Mouse (Mus musculus): ENCODE measurements around the gene Nmnat2. TPM values are rescaled to one million over a fixed set of nuclear protein-coding genes. Genes with fewer than 3 reads are reported as not detected.

Gene Nmnat2
- total and polyA plus RNA-seq, 3 experiments: 1.3 to 2.8 TPM; not detected in 1

DNA sequence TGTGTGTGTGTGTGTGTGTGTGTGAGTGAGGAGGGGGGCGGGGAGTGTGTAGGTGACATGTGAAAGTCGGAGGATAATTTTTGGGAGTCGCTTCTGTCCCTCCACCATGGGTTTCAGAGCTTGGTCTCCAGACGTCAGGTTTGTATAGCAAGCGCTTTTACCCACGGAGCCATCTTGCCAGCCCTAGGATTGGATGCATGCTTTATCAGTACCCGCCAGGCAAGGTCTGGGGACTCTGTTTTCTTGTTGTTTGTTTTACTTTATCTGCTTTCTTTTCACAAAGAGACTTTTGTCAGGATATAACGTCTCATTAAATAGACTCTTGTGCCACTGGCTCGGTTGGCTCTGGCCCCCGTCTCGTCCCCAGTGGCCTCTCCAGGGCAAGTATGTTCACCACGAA lies 150.0 kb downstream of the Nmnat2 start:
- Histone ChIP-seq H3K9ac (ENCODE audit: control insufficient read depth, low read depth, low read length, poor library complexity, severe bottlenecking) (no peak overlapping the region), H3K9me3 (replicated peaks; ENCODE audit: insufficient read depth, low read length) (no peaks in the 10 kb centered on the region), H3K27ac (ENCODE audit: control insufficient read depth, low read depth, low read length) (no peak overlapping the region), H3K4me3 (ENCODE audit: control insufficient read depth in 1 of 2, insufficient read depth in 1 of 2, low read depth in 2 of 2, low read length in 2 of 2) (no peak overlapping the region), H3K79me2 (ENCODE audit: control insufficient read depth, insufficient read depth, low read length, poor library complexity) (no peaks in the 10 kb centered on the region), H3K27me3 (ENCODE audit: control insufficient read depth in 1 of 2, insufficient read depth in 2 of 2, low read length in 2 of 2) (no peaks in the 10 kb centered on the region), H3K36me3 (ENCODE audit: control insufficient read depth in 1 of 2, insufficient read depth in 2 of 2, low read length in 2 of 2) (no peaks in the 10 kb centered on the region), H3K4me1 (ENCODE audit: control insufficient read depth in 1 of 2, insufficient read depth in 2 of 2, low read length in 2 of 2) (no peaks in the 10 kb centered on the region; a peak in 1 of 4 replicates)
- DNase-seq (ENCODE audit: low read depth, low spot score): peak; percentile 44
- TF ChIP-seq TAL1 (IDR thresholded peaks at IDR 0.05; ENCODE audit: low read length) (peak; percentile 47), UBTF (IDR thresholded peaks at IDR 0.05; ENCODE audit: borderline replicate concordance, insufficient read depth, low read depth, low read length) (no peak), MYB (IDR thresholded peaks at IDR 0.05; ENCODE audit: low read depth, low read length) (no peak)

DNA sequence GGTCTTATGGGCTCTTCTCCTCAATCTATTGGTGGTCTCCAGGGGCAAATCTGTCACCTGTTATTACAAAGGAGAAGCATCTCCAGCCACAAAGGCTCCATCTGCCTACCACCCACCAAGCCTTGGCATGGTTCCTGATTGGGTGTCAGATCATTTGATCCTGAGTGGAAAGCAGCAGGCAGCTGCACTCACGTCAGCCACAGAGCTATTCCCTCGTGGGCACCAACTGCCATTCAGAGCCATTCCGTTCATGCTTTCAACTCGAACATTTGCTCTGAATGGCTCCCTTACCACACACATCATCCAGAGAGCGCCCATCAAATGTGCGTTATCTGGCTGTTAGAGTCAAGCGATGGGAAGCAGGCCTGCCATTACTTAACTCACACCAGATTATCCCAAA lies 153.1 kb downstream of the Nmnat2 start:
- DNase-seq (ENCODE audit: low read depth, low spot score): no peak
- Histone ChIP-seq H3K4me1 (ENCODE audit: control insufficient read depth in 1 of 2, insufficient read depth in 2 of 2, low read length in 2 of 2) (no peaks in the 10 kb centered on the region; a peak in 1 of 4 replicates), H3K27ac (ENCODE audit: control insufficient read depth, low read depth, low read length) (no peak overlapping the region), H3K4me3 (ENCODE audit: control insufficient read depth in 1 of 2, insufficient read depth in 1 of 2, low read depth in 2 of 2, low read length in 2 of 2) (no peak overlapping the region), H3K79me2 (ENCODE audit: control insufficient read depth, insufficient read depth, low read length, poor library complexity) (no peaks in the 10 kb centered on the region), H3K9me3 (replicated peaks; ENCODE audit: insufficient read depth, low read length) (no peaks in the 10 kb centered on the region), H3K9ac (ENCODE audit: control insufficient read depth, low read depth, low read length, poor library complexity, severe bottlenecking) (no peak overlapping the region), H3K36me3 (ENCODE audit: control insufficient read depth in 1 of 2, insufficient read depth in 2 of 2, low read length in 2 of 2) (no peaks in the 10 kb centered on the region), H3K27me3 (ENCODE audit: control insufficient read depth in 1 of 2, insufficient read depth in 2 of 2, low read length in 2 of 2) (no peaks in the 10 kb centered on the region)
- TF ChIP-seq GATA1 (IDR thresholded peaks at IDR 0.05; ENCODE audit: low read depth, low read length) (no peak), ZMIZ1 (IDR thresholded peaks at IDR 0.05; ENCODE audit: low read depth, low read length) (no peak), RCOR1 (IDR thresholded peaks at IDR 0.05; ENCODE audit: low read depth, low read length) (no peak), MXI1 (IDR thresholded peaks at IDR 0.05; ENCODE audit: low read depth, low read length) (no peak), BHLHE40 (IDR thresholded peaks at IDR 0.05; ENCODE audit: borderline replicate concordance, low read depth, low read length) (no peak), USF2 (IDR thresholded peaks at IDR 0.05; ENCODE audit: borderline replicate concordance in 1 of 2, insufficient read depth in 1 of 2, low read depth in 1 of 2, low read length in 2 of 2) (no peak), POLR2AphosphoS5 (IDR thresholded peaks at IDR 0.05; ENCODE audit: borderline replicate concordance, low read depth, low read length) (no peak), USF1 (IDR thresholded peaks at IDR 0.05; ENCODE audit: low read depth, low read length) (no peak), UBTF (IDR thresholded peaks at IDR 0.05; ENCODE audit: borderline replicate concordance, insufficient read depth, low read depth, low read length) (no peak), MAFK (IDR thresholded peaks at IDR 0.05; ENCODE audit: borderline replicate concordance, low read depth, low read length) (no peak), ELF1 (IDR thresholded peaks at IDR 0.05; ENCODE audit: low read depth, low read length) (no peak)

DNA sequence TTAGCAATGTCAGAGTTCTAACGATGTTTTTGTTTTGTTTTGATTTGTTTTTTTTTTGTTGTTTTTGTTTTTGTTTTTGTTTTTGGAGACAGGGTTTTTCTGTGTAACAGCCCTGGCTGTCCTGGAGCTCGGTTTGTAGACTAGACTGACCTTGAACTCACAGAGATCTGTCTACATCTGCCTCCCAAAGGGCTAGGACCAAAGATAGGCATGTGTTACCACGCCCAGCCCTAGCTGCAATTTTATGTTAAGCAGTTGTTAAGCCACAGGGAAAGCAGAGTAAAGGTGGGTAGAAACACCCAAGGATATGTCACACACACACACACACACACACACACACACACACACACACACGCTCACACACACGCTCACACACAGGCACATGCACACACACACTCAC lies 154.6 kb downstream of the Nmnat2 start:
- no peaks in the 10 kb centered on the region for H3K9me3 ChIP-seq (replicated peaks; ENCODE audit: insufficient read depth, low read length)
- DNase-seq (ENCODE audit: low read depth, low spot score): no peak
- no peak overlapping the region for H3K9ac ChIP-seq (ENCODE audit: control insufficient read depth, low read depth, low read length, poor library complexity, severe bottlenecking)
- TF ChIP-seq ZMIZ1 (IDR thresholded peaks at IDR 0.05; ENCODE audit: low read depth, low read length) (no peak), SMC3 (IDR thresholded peaks at IDR 0.05; ENCODE audit: low read depth, low read length) (no peak), GATA1 (IDR thresholded peaks at IDR 0.05; ENCODE audit: low read depth, low read length) (no peak), POLR2A (IDR thresholded peaks at IDR 0.05; ENCODE audit: control insufficient read depth in 1 of 2, insufficient read depth in 1 of 2, low read depth in 1 of 2, low read length in 2 of 2, poor library complexity in 1 of 2) (no peak), ELF1 (IDR thresholded peaks at IDR 0.05; ENCODE audit: low read depth, low read length) (no peak), MYB (IDR thresholded peaks at IDR 0.05; ENCODE audit: low read depth, low read length) (no peak), CTCF (IDR thresholded peaks at IDR 0.05 in 2 of 3, conservative IDR thresholded peaks at IDR 0.05 in 1 of 3; ENCODE audit: control insufficient read depth in 1 of 3, insufficient read depth in 1 of 3, low read depth in 2 of 3, low read length in 3 of 3, poor library complexity in 1 of 3, severe bottlenecking in 1 of 3) (no peak), HCFC1 (IDR thresholded peaks at IDR 0.05; ENCODE audit: low read depth, low read length) (no peak), UBTF (IDR thresholded peaks at IDR 0.05; ENCODE audit: borderline replicate concordance, insufficient read depth, low read depth, low read length) (no peak)
- H3K36me3 ChIP-seq (ENCODE audit: control insufficient read depth in 1 of 2, insufficient read depth in 2 of 2, low read length in 2 of 2): no peaks in the 10 kb centered on the region
- H3K27me3 ChIP-seq (ENCODE audit: control insufficient read depth in 1 of 2, insufficient read depth in 2 of 2, low read length in 2 of 2): no peaks in the 10 kb centered on the region
- H3K4me3 ChIP-seq (ENCODE audit: control insufficient read depth in 1 of 2, insufficient read depth in 1 of 2, low read depth in 2 of 2, low read length in 2 of 2): no peak overlapping the region
- H3K4me1 ChIP-seq (ENCODE audit: control insufficient read depth in 1 of 2, insufficient read depth in 2 of 2, low read length in 2 of 2): no peaks in the 10 kb centered on the region; a peak in 1 of 4 replicates
- no peak overlapping the region for H3K27ac ChIP-seq (ENCODE audit: control insufficient read depth, low read depth, low read length)
- H3K79me2 ChIP-seq (ENCODE audit: control insufficient read depth, insufficient read depth, low read length, poor library complexity): no peaks in the 10 kb centered on the region

All from MEL (cell line).